Mouse (Mus musculus) E14TG2a.4 (cell line): ENCODE results near the gene Catsperz.
A peak's percentile ranks its signal among the peaks of the same experiment; 100 is the strongest.

Experiments used
- H3K27me3 ChIP-seq: 2 replicates; pipeline ENCODE4 v1.6.1; 2014; ENCODE audit warnings: low read length, control low read depth; ENCODE audit not compliant: insufficient read depth
- H3K36me3 ChIP-seq: 2 replicates; pipeline ENCODE4 v1.6.1; 2014; ENCODE audit warnings: low read length, control low read depth; ENCODE audit not compliant: insufficient read depth
- H3K4me1 ChIP-seq: replicated peaks from 2 replicates; pipeline ENCODE4 v1.6.1; 2014; ENCODE audit warnings: low read depth, low read length, control low read depth
- H3K4me3 ChIP-seq: replicated peaks from 2 replicates; pipeline ENCODE4 v1.5.1; 2014; ENCODE audit warnings: mild to moderate bottlenecking, low read length
- H3K9me3 ChIP-seq: 2 replicates; pipeline ENCODE4 v1.6.1; 2014; ENCODE audit warnings: low read length, control low read depth
- CTCF ChIP-seq: conservative IDR thresholded peaks from 2 replicates; pipeline ENCODE4 v1.5.1; 2014; ENCODE audit warnings: low read length
- NANOG ChIP-seq: IDR thresholded peaks from 2 replicates; pipeline ENCODE4 v1.6.1; 2014; ENCODE audit warnings: borderline replicate concordance, low read length, mixed read lengths
- POU5F1 ChIP-seq: IDR thresholded peaks from 2 replicates; pipeline ENCODE4 v1.6.1; 2014; ENCODE audit warnings: low read length, borderline replicate concordance

Catsperz gene

DNA sequence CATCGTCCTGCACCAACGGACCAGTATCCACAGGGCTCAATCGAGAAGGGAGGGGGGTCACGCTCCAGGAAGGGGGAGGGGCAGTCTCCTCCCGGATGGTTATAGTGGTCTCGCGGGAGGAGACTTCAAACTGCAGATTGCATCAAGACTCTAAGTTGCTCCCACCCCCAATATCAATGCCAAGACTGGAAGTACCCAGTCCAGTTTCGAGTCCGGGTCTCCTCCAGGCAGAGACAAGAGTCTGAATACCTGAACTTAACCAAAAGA is at the start of gene Catsperz:
Gene Catsperz (minus strand): TSS at position 74 of the 267 bp plus-strand sequence.
- Histone ChIP-seq H3K9me3 (no peaks in the 10 kb centered on the region), H3K27me3 (peaks cover 60% of the 10 kb centered on the region), H3K4me3 (peak within 1 kb of the TSS; percentile 67), H3K36me3 (no peaks in the 10 kb centered on the region), H3K4me1 (peaks cover 75% of the 10 kb centered on the region)
- TF ChIP-seq POU5F1: no peak
- no peak for TF ChIP-seq NANOG
- TF ChIP-seq CTCF: no peak

DNA sequence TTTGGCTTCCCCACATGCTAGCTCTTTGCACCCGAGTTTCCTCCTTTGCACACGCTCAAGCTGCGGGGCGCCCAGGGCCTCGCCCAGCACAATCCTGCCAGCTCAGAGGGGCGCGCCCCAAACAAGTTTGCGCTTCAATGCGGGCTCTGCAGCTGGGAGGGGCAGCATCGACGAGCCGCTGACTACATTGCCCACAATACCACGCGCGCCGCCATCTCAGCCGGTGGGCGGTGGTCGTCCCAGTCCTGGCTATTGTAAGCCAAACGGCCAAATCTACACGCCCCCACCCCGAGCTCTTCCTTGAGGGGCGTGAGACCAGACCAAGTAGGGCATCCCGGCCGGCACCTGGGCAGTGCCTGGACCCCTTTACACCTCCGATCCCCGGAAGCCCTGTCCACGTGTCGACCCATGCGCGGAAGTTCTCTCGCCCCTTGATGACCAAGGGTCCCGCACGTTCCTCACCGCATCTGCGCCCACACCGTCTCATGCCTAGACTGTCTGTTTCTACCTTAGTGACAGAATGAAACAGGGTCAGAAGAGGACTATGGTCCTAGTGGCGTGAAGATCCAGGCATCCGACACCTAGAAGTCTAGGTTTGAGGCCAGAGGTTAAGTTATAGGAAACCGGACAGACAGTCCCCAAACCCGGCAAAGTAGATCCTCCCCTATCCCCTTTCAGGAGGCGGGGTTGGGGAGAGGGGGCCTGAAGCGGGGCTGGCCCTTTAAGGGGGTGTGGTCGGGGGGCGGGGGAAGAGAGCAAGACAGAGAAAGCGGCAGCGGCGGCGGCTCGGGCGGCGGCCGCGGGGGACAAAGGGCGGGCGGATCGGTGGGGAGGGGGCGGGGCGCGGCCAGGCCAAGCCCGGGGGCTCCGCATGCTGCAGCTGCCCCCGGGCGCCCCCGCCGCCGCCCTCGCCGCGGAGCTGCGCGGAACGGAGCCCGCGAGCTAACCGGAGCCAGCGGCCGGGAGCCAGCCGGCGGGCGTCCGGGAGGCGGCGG is 49.3 kb upstream of the Catsperz start, which contains the start of gene Ppp1r14b:
Gene Ppp1r14b (plus strand): TSS at position 758 of the 995 bp plus-strand sequence.
- Histone ChIP-seq H3K36me3 (peaks cover 32% of the 10 kb centered on the region), H3K4me1 (peaks cover 81% of the 10 kb centered on the region), H3K27me3 (no peaks in the 10 kb centered on the region), H3K4me3 (peak within 1 kb of the TSS; percentile 98), H3K9me3 (no peaks in the 10 kb centered on the region)
- TF ChIP-seq NANOG (no peak), POU5F1 (no peak), CTCF (no peak)

DNA sequence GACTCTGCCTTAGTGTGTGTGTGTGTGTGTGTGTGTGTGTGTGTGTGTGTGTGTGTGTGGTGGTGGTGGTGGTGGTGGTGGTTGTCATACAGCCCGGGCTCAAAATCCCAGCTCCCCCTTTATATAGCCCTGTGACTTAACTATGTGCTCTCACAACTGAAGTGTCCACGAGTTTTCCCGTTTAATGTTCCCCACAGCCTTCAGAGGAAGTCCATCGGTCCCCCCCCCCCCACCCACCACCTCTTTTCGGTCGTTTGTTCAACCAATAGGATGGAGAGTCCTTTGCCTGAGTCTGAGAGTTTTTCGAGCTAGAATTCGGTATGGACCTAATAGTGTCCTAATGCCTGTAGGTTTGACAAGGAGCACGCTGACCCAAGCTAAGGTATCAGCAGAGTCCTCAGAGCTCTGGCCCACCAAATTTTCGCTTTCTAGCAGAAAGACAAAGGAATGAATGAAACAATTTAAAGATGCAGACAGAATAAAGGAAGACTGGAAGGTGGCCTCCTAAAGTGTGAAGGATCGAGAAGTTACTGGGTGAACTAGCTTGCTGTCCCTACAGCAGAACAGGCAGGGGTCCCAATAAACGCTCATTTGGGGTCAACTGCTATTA is 48.5 kb upstream of the Catsperz start:
- TF ChIP-seq POU5F1 (no peak), NANOG (no peak), CTCF (no peak)

DNA sequence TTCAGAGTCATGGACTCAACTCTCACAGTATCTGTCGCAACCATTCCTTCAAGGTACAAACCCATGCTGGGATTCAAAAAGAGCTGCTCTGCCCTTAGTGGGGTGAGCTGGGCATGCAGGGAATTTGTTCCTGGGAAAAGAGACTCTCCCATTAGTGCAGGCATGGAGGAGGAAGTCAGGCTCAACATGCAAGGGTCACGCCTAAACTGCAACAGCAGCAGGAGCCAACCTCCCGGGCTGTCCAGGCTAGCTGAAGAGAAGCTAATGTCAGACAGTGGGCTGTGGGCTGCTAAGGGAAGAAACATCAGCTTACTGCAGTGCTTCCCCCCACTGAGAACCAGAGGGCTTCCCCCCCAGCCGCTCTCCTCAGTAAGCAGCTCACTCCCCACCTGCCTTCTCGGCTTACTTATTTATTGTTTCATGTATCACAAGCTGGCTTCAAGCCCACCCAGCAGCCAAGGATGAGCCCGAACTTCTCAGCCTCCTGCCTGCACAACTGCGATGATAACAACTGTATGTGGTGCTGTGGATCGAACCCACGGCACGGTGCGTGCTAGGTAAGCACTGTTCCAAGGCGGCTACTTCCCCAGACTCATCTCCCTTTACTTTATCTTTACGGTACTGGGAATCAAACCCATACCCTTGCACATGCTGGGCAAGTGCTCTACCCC is 47.2 kb upstream of the Catsperz start:
- Histone ChIP-seq H3K36me3 (peaks cover 22% of the 10 kb centered on the region), H3K4me1 (peaks cover 81% of the 10 kb centered on the region), H3K9me3 (no peaks in the 10 kb centered on the region), H3K4me3 (peak overlapping the region; percentile 90; the same call in 1 of the 2 replicates), H3K27me3 (no peaks in the 10 kb centered on the region)
- no peak for TF ChIP-seq CTCF
- TF ChIP-seq NANOG: no peak
- TF ChIP-seq POU5F1: no peak

More for the DNA sequence above, 48.5 kb upstream of the Catsperz start:
- Histone ChIP-seq H3K27me3 (no peaks in the 10 kb centered on the region), H3K4me3 (peak overlapping the region; percentile 98), H3K36me3 (peaks cover 29% of the 10 kb centered on the region), H3K4me1 (peaks cover 81% of the 10 kb centered on the region), H3K9me3 (no peaks in the 10 kb centered on the region)

DNA sequence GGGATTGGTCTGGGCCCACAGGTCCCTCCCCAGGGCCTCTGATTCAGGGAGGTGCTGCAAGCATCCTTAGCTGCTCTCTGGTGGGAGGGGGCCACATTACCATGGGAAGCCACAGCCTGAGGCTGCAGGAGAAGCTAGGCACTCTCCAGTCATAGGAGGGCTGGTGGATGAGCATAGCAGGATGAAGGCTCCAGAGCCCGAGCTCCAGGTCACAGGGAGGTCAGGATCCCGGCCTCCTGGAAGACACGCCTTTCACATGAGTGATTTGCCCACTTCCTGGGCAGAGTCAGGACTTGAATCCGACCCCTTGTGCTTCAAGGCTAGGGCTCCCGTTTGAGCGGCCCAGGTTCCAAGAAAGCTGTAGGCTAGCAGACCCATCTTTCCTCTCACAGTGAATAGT is 46.5 kb upstream of the Catsperz start:
- H3K36me3 ChIP-seq: peaks cover 21% of the 10 kb centered on the region
- H3K27me3 ChIP-seq: no peaks in the 10 kb centered on the region
- TF ChIP-seq CTCF (no peak), POU5F1 (no peak), NANOG (no peak)

DNA sequence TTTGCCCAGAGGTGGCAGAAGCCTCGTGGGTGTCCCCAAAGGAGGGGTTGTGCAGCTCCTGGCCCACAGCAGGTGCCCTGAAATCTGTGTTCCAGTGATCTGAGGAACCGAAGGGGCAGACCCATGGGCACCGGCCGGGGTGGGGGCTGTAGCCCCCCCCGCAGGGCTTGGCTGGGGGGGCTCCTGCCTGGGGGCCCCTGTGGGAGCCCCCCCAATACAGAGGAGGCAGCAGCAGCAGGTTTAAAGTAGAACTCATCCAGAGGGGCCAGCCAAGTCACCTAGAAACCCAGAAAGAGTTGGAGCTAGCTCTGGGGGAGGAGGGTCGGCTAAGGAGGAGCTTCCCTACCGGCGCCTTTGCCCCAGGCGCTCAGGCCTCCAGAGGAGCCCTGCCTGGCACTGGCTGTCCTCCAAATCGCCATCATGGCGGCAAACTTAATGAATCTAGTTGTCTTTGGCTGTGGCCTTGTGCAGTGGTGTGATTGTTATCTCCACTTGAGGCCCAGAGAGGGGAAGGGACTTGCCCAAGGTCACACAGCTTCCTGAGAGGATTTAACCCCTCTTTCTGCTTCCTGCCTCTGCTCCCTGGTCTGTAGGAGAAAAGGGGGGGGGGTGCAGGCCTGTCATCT is 45.4 kb upstream of the Catsperz start:
- no peaks in the 10 kb centered on the region for H3K9me3 ChIP-seq

More for the DNA sequence above, 46.5 kb upstream of the Catsperz start:
- Histone ChIP-seq H3K4me1 (peaks cover 81% of the 10 kb centered on the region), H3K9me3 (no peaks in the 10 kb centered on the region), H3K4me3 (peak overlapping the region; percentile 90)

GRCm38 (mm10) chr19:6969665-6970381 is 44.6 kb upstream of the Catsperz start:
- TF ChIP-seq POU5F1: no peak
- no peak for TF ChIP-seq NANOG
- TF ChIP-seq CTCF: peak; percentile 22
- Histone ChIP-seq H3K27me3 (no peaks in the 10 kb centered on the region), H3K9me3 (no peaks in the 10 kb centered on the region), H3K36me3 (peaks cover 30% of the 10 kb centered on the region), H3K4me3 (peak overlapping the region; percentile 90), H3K4me1 (peaks cover 89% of the 10 kb centered on the region)

More for the DNA sequence above, 45.4 kb upstream of the Catsperz start:
- Histone ChIP-seq H3K4me1 (peaks cover 82% of the 10 kb centered on the region), H3K36me3 (peaks cover 22% of the 10 kb centered on the region), H3K27me3 (no peaks in the 10 kb centered on the region), H3K4me3 (peak overlapping the region; percentile 90)
- no peak for TF ChIP-seq POU5F1
- TF ChIP-seq NANOG: no peak; the same call in 1 of the 2 replicates
- no peak for TF ChIP-seq CTCF
